Mouse (Mus musculus): Measurements from ENCODE around the gene Fst. TPM values are rescaled to one million over a fixed set of nuclear protein-coding genes. Genes with fewer than 3 reads are reported as not detected.

The Fst gene
- polyA plus RNA-seq, 1 experiment from 2014 or later: 4.2 TPM

Other genes starting within 250 kb of the Fst start
- gene Ndufs4, start 70.7 kb downstream of the Fst start, polyA plus RNA-seq (2015; fragmentation: Nextera tagmentation; extraction: Ambion mirVana): 363 and 373 TPM in 2 replicates

Measured in midbrain, embryonic 16.5 days (tissue).